Mouse (Mus musculus) forebrain, embryonic 13.5 days (tissue): ENCODE measurements around the gene Olfr1342. TPM values are rescaled to one million over a fixed set of nuclear protein-coding genes. Genes with fewer than 3 reads are reported as not detected.
A peak's percentile ranks its signal among the peaks of the same experiment; 100 is the strongest.

Experiments
- ATAC-seq: fragments of 200-750 bp; cut with Nextera tagmentation; 2 replicates; pipeline ENCODE4 v1.8.0; 2017
- H3K27ac ChIP-seq: fragments of 300-500 bp; sonication (generic); 2 replicates; pipeline ENCODE4 v1.5.1; 2015; ENCODE audit warnings: inconsistent platforms, mild to moderate bottlenecking, moderate library complexity
- H3K27me3 ChIP-seq: fragments of 300-500 bp; sonication (generic); 2 replicates; pipeline ENCODE4 v1.6.1; 2015; ENCODE audit warnings: mild to moderate bottlenecking, inconsistent platforms
- H3K36me3 ChIP-seq: fragments of 300-500 bp; sonication (generic); 2 replicates; pipeline ENCODE4 v1.6.1; 2015; ENCODE audit warnings: mild to moderate bottlenecking, inconsistent platforms; ENCODE audit not compliant: poor library complexity, severe bottlenecking
- H3K4me1 ChIP-seq: fragments of 300-500 bp; sonication (generic); 2 replicates; pipeline ENCODE4 v1.6.1; 2015; ENCODE audit warnings: inconsistent platforms
- H3K4me2 ChIP-seq: fragments of 300-500 bp; sonication (generic); 2 replicates; pipeline ENCODE4 v1.6.1; 2015; ENCODE audit warnings: inconsistent platforms, mild to moderate bottlenecking, moderate library complexity
- H3K4me3 ChIP-seq: fragments of 300-500 bp; sonication (generic); 2 replicates; pipeline ENCODE4 v1.5.1; 2015; ENCODE audit warnings: mild to moderate bottlenecking, inconsistent platforms
- H3K9ac ChIP-seq: fragments of 300-500 bp; sonication (generic); 2 replicates; pipeline ENCODE4 v1.6.1; 2015; ENCODE audit warnings: mild to moderate bottlenecking, inconsistent platforms
- H3K9me3 ChIP-seq: fragments of 300-500 bp; sonication (generic); replicated peaks from 2 replicates; pipeline ENCODE4 v1.6.1; 2016; ENCODE audit warnings: inconsistent platforms
- WGBS: fragments of 180-500 bp; shearing (Covaris S2); methylation state at CpG from one replicate; pipeline ENCODE4 v1.1.7; 2015; 5-methylcytosine and 5-hydroxymethylcytosine counted together
- polyA plus RNA-seq: library from polyadenylated mRNA; unstranded; fragments of >200 nt; fragmentation: Nextera tagmentation; extraction: Ambion mirVana; gene quantifications from 2 replicates; pipeline ENCODE4 v1.2.1, GENCODE M21; 2015

Gene Olfr1342
- polyA plus RNA-seq, 1 experiment from 2014 or later, result not detected

GRCm38 (mm10) chr4:118658652-118659051 lies 33.9 kb downstream of the Olfr1342 start, which contains the start of gene Olfr62:
TSS of gene Olfr62 (plus strand) at chr4:118658952.
- H3K27me3 ChIP-seq, result no peaks in the 10 kb centered on the region
- H3K4me3 ChIP-seq, result no peak within 1 kb of the TSS
- no peaks in the 10 kb centered on the region for H3K4me1 ChIP-seq
- H3K9ac ChIP-seq, result no peak within 1 kb of the TSS
- no peak for ATAC-seq
- no peak within 1 kb of the TSS for H3K4me2 ChIP-seq
- no peaks in the 10 kb centered on the region for H3K36me3 ChIP-seq
- H3K9me3 ChIP-seq, result no peaks in the 10 kb centered on the region
- H3K27ac ChIP-seq, result no peak within 1 kb of the TSS

GRCm38 (mm10) chr4:118645234-118645633 lies 47.3 kb downstream of the Olfr1342 start:
- H3K9me3 ChIP-seq, result no peaks in the 10 kb centered on the region
- H3K4me2 ChIP-seq, result no peak overlapping the region
- 0 out of 2 replicates have a peak, but pooled peaks have one; percentile 36 for ATAC-seq
- no peaks in the 10 kb centered on the region for H3K36me3 ChIP-seq
- H3K27ac ChIP-seq, result no peak overlapping the region
- WGBS, result 11% methylated on average over 2 of the region's 2 CpGs
- H3K9ac ChIP-seq, result no peak overlapping the region
- no peak overlapping the region for H3K4me3 ChIP-seq
- peaks cover 7% of the 10 kb centered on the region; the same call in 1 of the 2 replicates for H3K4me1 ChIP-seq
- H3K27me3 ChIP-seq, result no peaks in the 10 kb centered on the region

- H3K27me3 ChIP-seq, result no peaks in the 10 kb centered on the region
- H3K4me1 ChIP-seq, result peaks cover 7% of the 10 kb centered on the region; the same call in 1 of the 2 replicates
- no peaks in the 10 kb centered on the region for H3K9me3 ChIP-seq
- H3K4me3 ChIP-seq, result no peak overlapping the region
- H3K4me2 ChIP-seq, result peak overlapping the region; percentile 4; the same call in 1 of the 2 replicates
- H3K36me3 ChIP-seq, result no peaks in the 10 kb centered on the region
- 38% methylated on average over 20 of the region's 20 CpGs for WGBS
- no peak overlapping the region for H3K9ac ChIP-seq
- no peak for ATAC-seq
- H3K27ac ChIP-seq, result no peak overlapping the region
Observed at GRCm38 (mm10) chr4:118642346-118643190, 50.0 kb downstream of the Olfr1342 start.

Other genes with a start within 250 kb of the Olfr1342 start
- gene Mpl, start 235.2 kb downstream of the Olfr1342 start, polyA plus RNA-seq, result 0.08 and 0.37 TPM in 2 replicates
- gene Tie1, start 202.7 kb downstream of the Olfr1342 start, polyA plus RNA-seq, result 11.6 and 11.9 TPM in 2 replicates
- 0.18 TPM in 1 of 2 replicates, not detected in the other for gene 2610528J11Rik, start 165.8 kb downstream of the Olfr1342 start, polyA plus RNA-seq
- not detected in 2 replicates for gene Tmem125, start 148.7 kb downstream of the Olfr1342 start, polyA plus RNA-seq
- 0.78 and 0.90 TPM in 2 replicates for gene Cfap57, start 72.0 kb downstream of the Olfr1342 start, polyA plus RNA-seq
- 147 and 168 TPM in 2 replicates for gene Ebna1bp2, start 72.0 kb downstream of the Olfr1342 start, polyA plus RNA-seq
- gene Olfr62, start 33.8 kb downstream of the Olfr1342 start, polyA plus RNA-seq, result not detected in 2 replicates
- not detected in 2 replicates for gene Olfr1341, start 10.8 kb upstream of the Olfr1342 start, polyA plus RNA-seq
- not detected in 2 replicates for gene Olfr1340, start 27.4 kb upstream of the Olfr1342 start, polyA plus RNA-seq
- gene Olfr1339, start 39.4 kb upstream of the Olfr1342 start, polyA plus RNA-seq, result not detected in 2 replicates
- not detected in 2 replicates for gene Olfr1338, start 66.0 kb upstream of the Olfr1342 start, polyA plus RNA-seq
- gene Olfr1337, start 89.8 kb upstream of the Olfr1342 start, polyA plus RNA-seq, result not detected in 2 replicates
- gene Olfr1335, start 117.2 kb upstream of the Olfr1342 start, polyA plus RNA-seq, result not detected in 2 replicates
- not detected in 2 replicates for gene Olfr1333, start 143.5 kb upstream of the Olfr1342 start, polyA plus RNA-seq
- gene Olfr1331, start 171.9 kb upstream of the Olfr1342 start, polyA plus RNA-seq, result not detected in 2 replicates
- 0.04 TPM in 1 of 2 replicates, not detected in the other for gene Olfr1330, start 195.8 kb upstream of the Olfr1342 start, polyA plus RNA-seq
- not detected in 2 replicates for gene Olfr1329, start 224.7 kb upstream of the Olfr1342 start, polyA plus RNA-seq
- not detected in 2 replicates for gene Olfr1328, start 245.9 kb upstream of the Olfr1342 start, polyA plus RNA-seq